ENCODE assay signal across 8 mouse cellular contexts in the genomic region with DNA sequence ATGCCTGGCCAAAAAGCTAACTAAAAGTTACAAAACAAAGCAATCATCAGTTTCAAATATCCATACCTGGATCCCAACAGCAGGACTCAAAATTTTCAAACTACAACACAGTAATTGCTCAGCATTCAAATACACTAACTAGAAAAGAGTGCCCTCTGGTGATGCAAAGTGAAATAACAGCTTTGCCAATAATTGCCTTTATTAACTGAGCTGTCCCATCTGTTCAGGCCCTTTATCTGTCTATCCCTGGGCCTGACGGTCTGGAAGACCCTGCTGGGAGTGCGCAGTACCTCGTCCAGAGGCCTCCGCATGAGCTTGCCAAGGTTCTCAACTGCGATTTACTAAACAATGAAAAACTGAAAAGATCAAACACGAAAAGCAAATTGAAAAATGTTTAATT. TPM values are rescaled to one million over a fixed set of nuclear protein-coding genes. Genes with fewer than 3 reads are reported as not detected.
DNase-seq lines count a peak whose midpoint lies in the region; ATAC-seq and TF ChIP-seq lines count a peak whose summit lies in the region.

No protein-coding gene starts in this region.

- no peak for TF ChIP-seq POLR2A in limb, embryonic 14.5 days (IDR thresholded peaks at IDR 0.05; ENCODE audit: borderline replicate concordance, extremely low read depth, insufficient read depth, insufficient read length)

- 57% methylated on average over 6 of the region's 6 CpGs for whole genome bisulfite sequencing in limb, embryonic 14.5 days
- WGBS in midbrain, postnatal 0 days: 37% methylated on average over 6 of the region's 6 CpGs

- intact Hi-C loops in heart, postnatal 10 days (cut with DNase I): loop anchor here (10.0 kb wide), 1 partner anchor 1851 kb away; no protein-coding TSS in a partner anchor

- H3K4me3 ChIP-seq in limb, embryonic 14.5 days (replicated peaks; ENCODE audit: low read length): no peak overlapping the region
- no peak overlapping the region for H3K4me3 ChIP-seq in midbrain, postnatal 0 days (ENCODE audit: low read depth, low read length)

- H3K4me2 ChIP-seq in limb, embryonic 14.5 days (replicated peaks; ENCODE audit: low read depth, low read length, severe bottlenecking): no peak overlapping the region
- H3K4me2 ChIP-seq in midbrain, postnatal 0 days (ENCODE audit: low read depth, low read length, poor library complexity, severe bottlenecking): no peak overlapping the region

- ATAC-seq in CD4-positive, CD25-positive, alpha-beta regulatory T cell, adult 4 months: peak; percentile 68
- peak; percentile 54 for ATAC-seq in granulocyte monocyte progenitor cell, adult 5-6 weeks (replicated peaks; ENCODE audit: poor library complexity, severe bottlenecking)
- no peak for ATAC-seq in limb, embryonic 14.5 days (ENCODE audit: low FRiP score, low read depth)
- no peak for ATAC-seq in midbrain, postnatal 0 days (ENCODE audit: low FRiP score)

- H3K9me3 ChIP-seq in limb, embryonic 14.5 days (ENCODE audit: control insufficient read depth, low read length): no peaks in the 10 kb centered on the region
- no peaks in the 10 kb centered on the region for H3K9me3 ChIP-seq in midbrain, postnatal 0 days (ENCODE audit: low read length)

- no peaks in the 10 kb centered on the region for H3K36me3 ChIP-seq in limb, embryonic 14.5 days (ENCODE audit: control insufficient read depth, insufficient read depth, low read length)
- no peaks in the 10 kb centered on the region for H3K36me3 ChIP-seq in midbrain, postnatal 0 days (ENCODE audit: insufficient read depth, low read length)

- DNase-seq in heart, postnatal 10 days: peak; percentile 40 to 63
- no peak for DNase-seq in heart, adult 11 months
- peak; percentile 59 for DNase-seq in c-Kit-positive CD71-positive TER-119-negative erythroid progenitor cells, embryonic 14.5 days (ENCODE audit: low read depth)
- DNase-seq in limb, embryonic 14.5 days (ENCODE audit: low spot score): peak; percentile 80
- DNase-seq in midbrain, postnatal 0 days (ENCODE audit: low spot score): peak; percentile 88
- no peak for DNase-seq in urinary bladder, postnatal 4 days (ENCODE audit: low spot score in 2 of 2)

- no peak overlapping the region for H3K27ac ChIP-seq in limb, embryonic 14.5 days (replicated peaks; ENCODE audit: low read depth, low read length)
- no peak overlapping the region for H3K27ac ChIP-seq in midbrain, postnatal 0 days (ENCODE audit: low read depth, low read length)

- no peak overlapping the region for H3K9ac ChIP-seq in limb, embryonic 14.5 days (ENCODE audit: low read depth, low read length, severe bottlenecking)
- no peak overlapping the region for H3K9ac ChIP-seq in midbrain, postnatal 0 days (replicated peaks; ENCODE audit: low read length, poor library complexity, severe bottlenecking)

- TF ChIP-seq CTCF in midbrain, postnatal 0 days (IDR thresholded peaks at IDR 0.05): peak; percentile 81

- H3K27me3 ChIP-seq in limb, embryonic 14.5 days (ENCODE audit: control insufficient read depth, insufficient read depth, low read length): no peaks in the 10 kb centered on the region
- no peaks in the 10 kb centered on the region for H3K27me3 ChIP-seq in midbrain, postnatal 0 days (ENCODE audit: insufficient read depth, low read length)

- no peaks in the 10 kb centered on the region for H3K4me1 ChIP-seq in limb, embryonic 14.5 days (ENCODE audit: control insufficient read depth, insufficient read depth, low read length)
- no peaks in the 10 kb centered on the region for H3K4me1 ChIP-seq in midbrain, postnatal 0 days (ENCODE audit: insufficient read depth, low read length)

RNA-seq across cellular contexts. Expression of a gene that starts 58.1 kb away (rescaled TPM):
- total RNA-seq in heart, postnatal 10 days (2021): 10 to 100 TPM in 1 of 2 experiments, 1 to 10 TPM in 1; 8.9 to 10.4 TPM
- polyA plus RNA-seq in CD4-positive, CD25-positive, alpha-beta regulatory T cell, adult 4 months (2017; shearing (Covaris generic)): 10 to 100 TPM in 1 of 2 experiments, 1 to 10 TPM in 1; 5.8 to 10.3 TPM
- 86.8 and 89.8 TPM in 2 replicates for total RNA-seq in granulocyte monocyte progenitor cell, adult 5-6 weeks (2014; fragmentation: Nextera tagmentation)
- total RNA-seq in granulocyte monocyte progenitor cell, adult 5-6 weeks (2017): 61.6 and 69.9 TPM in 2 replicates
- 6.8 and 7.4 TPM in 2 replicates for polyA plus RNA-seq in limb, embryonic 14.5 days (2012; rRNA removed)
- 6.7 and 7.6 TPM in 2 replicates for polyA plus RNA-seq in limb, embryonic 14.5 days (2014; fragmentation: Nextera tagmentation; extraction: Ambion mirVana)
- 8.4 and 11.4 TPM in 2 replicates for total RNA-seq in midbrain, postnatal 0 days (2014; rRNA removed)
- 3.0 and 3.3 TPM in 2 replicates for polyA plus RNA-seq in midbrain, postnatal 0 days (2015; fragmentation: Nextera tagmentation; extraction: Ambion mirVana)

RNA-seq across cellular contexts. Expression of a gene that starts 58.3 kb away (rescaled TPM):
- total RNA-seq in heart, postnatal 10 days (2021): under 1 TPM; 0.15 to 0.69 TPM
- not detected for polyA plus RNA-seq in CD4-positive, CD25-positive, alpha-beta regulatory T cell, adult 4 months (2017; shearing (Covaris generic))
- total RNA-seq in granulocyte monocyte progenitor cell, adult 5-6 weeks (2014; fragmentation: Nextera tagmentation): 0.97 TPM in 1 of 2 replicates, not detected in the other
- 0.30 and 1.6 TPM in 2 replicates for total RNA-seq in granulocyte monocyte progenitor cell, adult 5-6 weeks (2017)
- polyA plus RNA-seq in limb, embryonic 14.5 days (2012; rRNA removed): 0.34 and 0.36 TPM in 2 replicates
- 0.62 and 0.77 TPM in 2 replicates for polyA plus RNA-seq in limb, embryonic 14.5 days (2014; fragmentation: Nextera tagmentation; extraction: Ambion mirVana)
- 0.55 and 0.57 TPM in 2 replicates for total RNA-seq in midbrain, postnatal 0 days (2014; rRNA removed)
- polyA plus RNA-seq in midbrain, postnatal 0 days (2015; fragmentation: Nextera tagmentation; extraction: Ambion mirVana): 0.50 and 0.53 TPM in 2 replicates

Comparison
In these comparisons a context has a peak if more than half of its experiments do, and no peak if none do; other contexts are left out.
1. DNase-seq: peak in heart, postnatal 10 days (2 of 2), c-Kit-positive CD71-positive TER-119-negative erythroid progenitor cells, embryonic 14.5 days (single experiment), limb, embryonic 14.5 days (single experiment) and midbrain, postnatal 0 days (single experiment); none in heart, adult 11 months (single experiment) and urinary bladder, postnatal 4 days (0 of 2).
2. ATAC-seq: peak in CD4-positive, CD25-positive, alpha-beta regulatory T cell, adult 4 months (single experiment) and granulocyte monocyte progenitor cell, adult 5-6 weeks (single experiment); none in limb, embryonic 14.5 days (single experiment) and midbrain, postnatal 0 days (single experiment).